Mouse (Mus musculus) cerebellum, postnatal 4 days (tissue): Measurements from ENCODE around the gene Prss23.

Experiments
- DNase-seq, 2 experiments: peaks; one replicate each; pipeline ENCODE4 v3.0.0; 2022; ENCODE audit warnings: low spot score in 2 of 2, mixed read lengths in 1 of 2

Prss23 gene

DNA sequence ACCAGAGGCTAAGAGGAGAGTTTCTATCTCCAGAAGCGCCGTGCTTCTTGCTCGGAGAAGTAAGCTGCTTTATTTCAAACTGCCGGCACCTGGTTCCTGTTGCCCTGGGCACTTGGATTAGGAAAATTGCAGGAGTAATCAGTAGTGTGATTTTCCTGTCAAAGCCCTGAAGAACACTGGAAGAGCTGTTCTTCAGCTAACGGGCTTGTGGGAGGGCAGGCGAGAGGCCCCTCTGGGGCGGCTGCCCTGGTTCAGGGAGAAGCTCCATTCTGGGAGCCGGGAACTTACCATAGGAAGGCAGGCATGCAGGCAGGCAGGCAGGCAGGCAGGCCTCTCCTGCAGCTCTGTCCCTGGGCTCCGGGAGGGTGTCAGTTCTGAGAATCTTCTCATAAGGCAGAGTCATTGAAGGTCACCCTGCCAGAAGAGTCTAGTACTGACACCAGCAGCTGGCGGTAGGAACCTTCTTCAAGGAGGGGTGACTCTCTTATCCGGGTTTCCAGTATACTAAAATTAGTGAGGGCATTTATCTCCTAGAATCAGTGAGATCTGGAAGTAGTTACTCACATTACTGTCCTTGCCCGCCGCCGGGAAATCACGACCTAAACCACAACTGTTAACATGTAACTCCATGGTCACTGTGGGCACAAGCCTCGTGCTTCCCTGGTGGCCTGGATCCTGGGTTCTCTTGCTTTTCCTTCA is at the start of gene Prss23:
Gene Prss23 (minus strand): TSS at position 457 of the 699 bp plus-strand sequence.
- no peak for DNase-seq

DNA sequence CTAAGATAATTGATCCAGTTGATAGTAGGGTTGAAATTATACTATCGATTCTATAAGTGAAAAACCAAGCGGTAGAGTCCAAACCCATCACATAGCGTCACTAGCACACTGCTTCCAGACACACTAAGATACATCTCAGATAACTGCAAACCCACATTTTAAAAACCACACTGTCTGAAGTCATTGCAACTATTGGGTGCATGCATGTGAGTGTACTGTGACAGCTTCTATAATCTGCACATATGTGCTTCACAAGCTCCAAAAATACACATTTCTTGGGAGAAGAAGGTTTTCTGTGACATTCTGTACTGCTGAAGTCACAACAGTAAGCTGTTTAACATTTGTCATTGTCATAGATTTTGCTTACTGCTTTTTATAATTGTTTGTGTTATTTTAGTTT is 49.1 kb upstream of the Prss23 start:
- no peak for DNase-seq

GRCm38 (mm10) chr7:89564569-89564968 is 37.6 kb upstream of the Prss23 start:
- no peak for DNase-seq

- DNase-seq, result no peak
Measured at GRCm38 (mm10) chr7:89563501-89563900, 36.5 kb upstream of the Prss23 start.

- DNase-seq, result no peak
Measured at GRCm38 (mm10) chr7:89562140-89562539, 35.2 kb upstream of the Prss23 start.

DNA sequence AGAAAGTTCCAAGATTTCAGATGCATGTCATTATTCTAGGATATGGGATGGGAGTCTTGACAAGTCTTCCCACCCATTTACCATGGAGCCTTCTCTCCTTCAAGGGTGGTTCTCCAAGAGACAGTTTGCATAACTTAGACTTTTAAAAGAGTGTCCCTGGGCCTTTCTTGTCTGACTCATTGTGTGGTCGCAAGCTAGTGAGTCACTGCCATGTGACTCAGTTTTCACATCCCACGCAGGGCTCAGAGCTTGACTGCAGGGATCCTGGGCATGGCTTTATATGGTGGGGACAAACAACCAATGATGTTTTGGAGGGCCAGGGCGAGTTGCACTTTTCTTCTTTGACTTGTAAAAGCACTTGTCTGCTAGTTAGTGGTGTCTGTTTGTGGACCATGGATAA is 34.0 kb upstream of the Prss23 start:
- DNase-seq, result no peak

GRCm38 (mm10) chr7:89559633-89560032 is 32.6 kb upstream of the Prss23 start:
- DNase-seq, result no peak

DNA sequence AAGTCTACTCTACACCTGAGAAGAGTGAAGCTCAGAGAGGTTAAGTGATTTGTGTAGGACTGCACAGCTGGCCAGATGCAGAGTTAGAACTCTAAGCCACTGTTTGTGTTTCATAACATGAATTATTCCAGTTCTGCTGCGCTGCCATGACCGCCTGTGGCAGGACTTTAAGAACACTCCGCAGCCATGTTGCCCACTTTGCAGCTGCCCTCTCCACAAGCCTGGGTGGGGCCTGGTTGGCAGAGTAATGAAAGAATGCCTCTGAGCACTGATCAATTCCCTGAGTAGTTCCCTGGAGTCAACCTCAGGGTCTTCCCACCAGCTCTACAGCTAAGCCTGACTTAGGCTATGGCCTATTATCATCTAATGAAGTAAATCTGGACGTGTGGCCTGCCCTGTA is 32.1 kb upstream of the Prss23 start:
- no peak for DNase-seq

GRCm38 (mm10) chr7:89558446-89559039 is 31.6 kb upstream of the Prss23 start:
- no peak for DNase-seq

GRCm38 (mm10) chr7:89557056-89557455 is 30.1 kb upstream of the Prss23 start:
- no peak for DNase-seq

DNA sequence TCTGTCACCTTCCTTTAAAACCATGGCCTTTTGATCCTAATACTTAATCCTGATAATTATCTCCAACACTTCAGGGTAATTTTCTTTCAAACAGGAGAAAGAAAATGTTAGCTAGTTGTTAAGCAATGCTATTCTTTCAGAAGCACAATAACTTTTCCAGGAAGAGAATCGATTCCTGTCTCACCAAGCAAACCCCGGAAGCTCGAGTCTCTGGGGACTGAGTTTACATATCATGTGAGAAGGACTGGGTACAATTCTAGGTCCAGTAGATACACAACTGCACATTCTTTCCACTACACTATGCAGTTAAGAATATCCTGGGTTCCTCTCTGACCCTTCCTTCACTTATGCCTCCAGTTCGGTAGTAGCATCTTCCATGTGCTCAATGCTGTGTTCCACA is 29.7 kb upstream of the Prss23 start:
- DNase-seq, result no peak

GRCm38 (mm10) chr7:89555170-89555569 is 28.2 kb upstream of the Prss23 start:
- no peak for DNase-seq

GRCm38 (mm10) chr7:89554068-89554467 is 27.1 kb upstream of the Prss23 start:
- no peak for DNase-seq

- no peak for DNase-seq
Measured at GRCm38 (mm10) chr7:89540976-89541375, 14.0 kb upstream of the Prss23 start.

DNA sequence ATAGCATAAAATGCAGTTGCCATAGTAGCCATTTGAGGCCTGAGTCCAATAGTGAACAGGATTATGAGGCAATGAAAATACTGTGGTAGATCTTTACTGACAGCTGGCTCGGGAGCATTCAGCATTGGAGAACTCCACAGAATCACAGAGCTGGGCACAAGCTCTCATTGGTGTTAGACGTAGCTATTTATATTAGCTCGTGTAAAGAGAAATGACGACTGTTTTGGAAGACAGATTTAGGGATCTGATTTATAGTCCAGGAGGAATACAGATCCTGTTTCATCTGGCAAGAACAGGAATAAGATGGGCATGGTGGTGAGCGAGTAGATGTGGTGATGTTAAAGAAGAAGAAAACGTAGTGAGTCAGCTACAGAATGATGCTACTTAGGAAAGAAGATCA is 12.4 kb upstream of the Prss23 start:
- no peak for DNase-seq

GRCm38 (mm10) chr7:89527430-89527856 is 456 bp upstream of the Prss23 start:
- no peak for DNase-seq

GRCm38 (mm10) chr7:89523816-89524215 is 3.2 kb downstream of the Prss23 start:
- DNase-seq, result no peak

DNA sequence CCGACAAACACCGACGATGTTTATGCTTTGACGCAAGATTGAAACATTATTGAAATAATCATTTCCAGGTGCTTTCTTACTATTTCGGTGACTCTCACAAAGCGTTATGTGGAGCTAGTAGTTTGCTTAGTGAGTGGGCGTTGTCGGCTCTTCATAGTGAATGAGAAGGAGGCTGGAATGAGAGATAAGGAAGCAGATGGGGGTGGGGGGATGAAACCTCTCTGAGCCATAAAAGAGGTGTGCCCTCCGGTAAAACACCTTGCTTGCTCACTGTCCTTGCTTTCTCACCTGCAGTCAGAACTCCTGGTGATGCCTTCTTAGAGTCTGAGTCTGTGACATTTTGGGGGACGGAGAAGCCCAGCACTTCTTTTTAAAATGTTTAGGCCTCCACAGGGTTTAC is 4.8 kb downstream of the Prss23 start:
- no peak for DNase-seq

DNA sequence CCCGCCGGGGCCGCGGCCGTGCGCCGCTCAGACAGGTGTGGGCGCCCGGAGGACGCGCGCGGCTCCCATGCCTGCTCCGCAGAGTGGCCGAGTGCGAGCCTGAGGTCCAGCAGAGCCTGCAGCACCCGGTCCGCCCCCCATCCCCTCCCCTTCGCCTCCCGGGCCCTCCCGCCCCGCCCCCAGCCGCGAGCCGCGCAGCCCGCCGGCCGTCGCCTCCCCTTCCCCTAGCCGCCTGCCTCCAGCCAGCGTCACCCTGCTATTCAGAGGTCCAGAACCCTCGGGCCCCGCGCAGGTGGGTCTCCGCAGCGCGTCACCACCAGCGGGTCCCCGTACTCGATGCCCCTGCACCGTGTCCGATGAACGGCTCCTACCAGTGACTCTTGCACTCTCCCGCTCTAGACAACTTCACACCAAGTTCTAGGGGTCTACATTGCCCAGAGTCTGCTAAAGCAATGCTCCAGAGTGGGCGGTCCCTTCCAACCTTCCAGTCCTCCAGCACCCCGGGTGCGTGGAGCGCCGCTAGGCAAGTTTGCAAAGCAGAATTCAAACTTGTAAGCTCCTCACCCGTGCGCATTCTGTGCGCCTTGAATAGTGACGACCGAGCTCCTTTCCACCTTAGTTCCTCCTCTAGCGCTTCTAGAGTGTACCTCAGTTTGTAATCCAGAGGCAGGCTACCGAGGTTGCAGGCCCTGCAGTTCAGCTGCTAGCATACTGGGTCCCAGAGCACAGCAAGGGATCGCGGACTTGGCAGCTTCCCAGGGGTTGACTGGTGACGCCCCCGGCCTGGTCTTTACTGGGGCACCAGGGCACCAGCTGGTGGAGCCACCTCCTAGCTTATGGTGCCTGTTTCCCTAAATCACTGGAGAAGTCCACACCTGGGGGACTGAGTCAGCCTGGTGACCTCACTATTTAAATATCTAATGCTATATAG is 9.3 kb downstream of the Prss23 start:
- peak; percentile 47 to 68 for DNase-seq

DNA sequence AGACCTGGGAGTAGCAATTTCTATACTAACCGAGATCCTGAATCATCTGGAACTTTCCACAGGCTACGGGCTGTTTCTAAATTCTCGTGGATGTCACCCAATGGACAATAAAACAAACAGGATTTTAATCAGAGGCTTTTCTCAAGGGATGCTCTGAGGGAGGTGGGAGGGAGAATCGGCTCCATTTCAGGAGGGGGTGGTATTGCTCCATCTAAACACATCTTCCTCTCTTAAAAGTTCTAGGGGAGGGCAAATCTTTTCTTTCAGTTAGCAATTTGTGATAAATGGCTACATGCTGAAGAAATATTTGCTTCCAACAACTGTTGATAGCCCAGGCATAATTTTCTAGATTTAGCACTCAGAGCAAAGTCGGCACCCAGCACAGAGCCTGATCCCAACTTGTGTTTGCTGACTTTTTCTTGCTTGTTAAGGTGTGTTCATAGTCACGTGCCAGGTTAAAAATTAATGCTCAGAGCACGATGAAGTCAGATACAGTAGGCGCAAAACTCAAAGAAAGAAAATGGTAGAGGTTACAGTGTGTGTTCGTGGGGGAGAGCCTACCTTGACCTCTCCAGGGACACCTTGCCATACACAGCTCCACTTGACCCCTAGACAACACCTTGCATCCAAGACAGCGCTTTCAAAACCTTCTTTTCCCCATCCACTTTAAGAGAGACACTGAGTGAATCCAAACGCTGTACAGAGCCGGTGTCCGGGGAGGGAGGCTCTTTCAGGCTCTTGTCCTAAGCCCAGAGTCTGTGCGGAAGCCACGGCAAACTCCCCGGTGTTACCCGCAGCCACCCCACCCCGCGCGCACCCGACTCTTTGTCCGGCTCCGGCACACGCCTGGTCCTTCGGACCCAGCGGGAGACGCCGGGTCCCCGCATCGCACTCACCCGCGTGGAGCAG is 10.2 kb downstream of the Prss23 start:
- no peak for DNase-seq

- no peak for DNase-seq
Measured at GRCm38 (mm10) chr7:89511921-89512514, 15.0 kb downstream of the Prss23 start.
